Mouse (Mus musculus): ENCODE data around the gene Gm11213.

Gene Gm11213

DNA sequence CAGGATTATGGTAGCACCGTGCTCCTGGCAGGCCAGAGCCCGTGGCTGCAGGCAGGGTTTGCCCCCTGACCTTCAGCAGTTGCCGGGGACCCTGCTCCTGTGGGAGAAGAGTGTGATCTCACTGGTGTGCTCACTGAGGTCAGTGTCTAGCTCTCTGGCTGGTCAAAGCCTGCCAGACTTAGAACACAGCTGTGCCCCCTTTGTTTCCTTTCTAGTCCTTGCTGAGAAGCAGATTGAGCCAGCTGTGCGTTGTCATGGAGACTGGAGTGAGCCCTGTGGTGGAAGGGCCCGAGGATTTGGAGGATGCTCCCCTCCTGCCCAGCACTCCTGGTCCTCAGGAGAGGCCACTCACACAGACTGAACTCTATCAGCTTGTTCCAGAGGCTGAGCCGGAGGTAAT is 25.0 kb downstream of the Gm11213 start:
- peak; percentile 20 for DNase-seq (ENCODE audit: low read depth, low spot score)

DNA sequence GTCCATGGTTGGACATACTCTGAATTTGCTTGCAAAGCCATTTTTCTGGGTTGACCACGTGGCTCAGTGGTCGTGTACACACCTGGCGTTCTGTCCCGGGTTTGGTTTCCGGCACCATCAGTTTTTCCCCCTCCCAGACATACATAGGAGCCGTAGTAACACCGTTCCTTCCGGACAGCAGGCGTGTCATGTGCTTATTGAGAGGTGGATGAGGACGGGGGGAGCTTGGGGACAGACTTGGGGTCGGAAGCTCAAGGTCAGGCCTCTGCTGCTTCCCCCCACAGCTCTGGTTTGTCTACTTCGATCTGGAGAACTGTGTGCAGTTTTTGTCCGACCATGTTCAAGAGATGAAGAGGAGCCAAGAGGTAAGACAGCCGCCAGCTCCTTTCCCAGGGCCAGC is 25.4 kb downstream of the Gm11213 start:
- no peak for DNase-seq (ENCODE audit: low read depth, low spot score)

DNA sequence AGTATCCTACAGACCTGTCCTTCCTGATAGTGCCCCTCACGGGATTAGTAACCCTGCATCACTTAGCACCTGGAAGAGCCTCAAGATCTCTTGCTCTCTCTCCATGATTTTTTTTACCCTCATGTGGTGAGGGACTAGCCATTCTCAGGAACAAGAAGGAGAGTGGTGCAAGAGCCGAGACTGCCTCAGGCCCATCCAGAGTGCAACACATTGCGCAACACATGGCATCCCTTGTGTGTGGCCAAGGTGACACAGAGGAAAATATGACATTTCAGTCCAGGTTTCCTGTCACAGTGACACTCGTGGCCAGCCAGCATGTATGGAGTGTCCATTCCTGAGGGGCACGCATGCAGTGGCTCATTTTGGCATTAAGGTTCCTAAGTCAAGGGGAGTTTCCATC is 32.4 kb downstream of the Gm11213 start:
- DNase-seq (ENCODE audit: low read depth, low spot score) = no peak

DNA sequence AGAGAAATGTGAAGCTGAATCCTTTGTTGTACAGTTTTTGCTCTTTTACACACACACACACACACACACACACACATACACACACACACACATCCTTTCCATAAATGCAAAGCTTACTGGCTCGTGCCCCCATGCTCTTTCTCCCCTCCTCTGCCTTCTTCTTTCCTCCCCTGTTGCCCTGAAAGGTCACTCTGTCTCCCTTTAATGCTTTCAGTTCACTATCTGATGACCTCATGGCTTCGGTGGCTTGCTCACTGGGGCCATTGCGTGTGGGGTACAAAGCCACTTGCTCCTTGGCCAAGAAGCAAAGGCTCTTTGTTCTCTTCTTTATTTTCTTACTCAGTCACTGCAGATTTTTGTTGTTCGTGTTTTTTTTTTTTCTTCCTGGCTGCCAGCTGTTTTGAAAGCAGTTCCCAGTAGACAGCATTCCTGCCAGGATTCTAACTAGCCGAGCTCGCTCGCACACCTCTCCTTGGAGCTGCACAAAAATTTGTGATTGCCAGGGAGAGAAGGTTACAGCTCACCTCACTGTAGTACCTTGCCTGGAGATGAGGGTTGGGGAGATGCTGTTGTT is 34.8 kb downstream of the Gm11213 start:
- DNase-seq (ENCODE audit: low read depth, low spot score) = no peak

DNA sequence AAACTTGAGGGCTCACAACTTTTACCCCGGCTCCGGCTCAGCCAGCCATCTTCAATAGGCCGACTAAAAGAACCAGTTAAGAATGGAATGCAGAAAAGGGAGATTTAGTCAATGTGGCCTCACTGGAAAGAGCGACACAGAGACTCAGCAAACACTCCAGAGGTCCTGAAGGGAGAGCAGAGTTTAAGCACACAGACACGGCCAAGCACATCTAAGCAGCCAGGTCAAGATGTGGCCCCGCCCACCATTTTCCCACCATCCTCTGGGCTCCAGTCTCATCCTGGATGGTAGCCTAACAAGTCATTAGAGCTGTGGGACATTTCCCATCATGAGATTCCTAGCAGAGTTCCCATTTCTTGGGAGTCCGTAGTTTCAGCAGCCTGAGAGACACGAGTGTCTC is 35.7 kb downstream of the Gm11213 start:
- no peak for DNase-seq (ENCODE audit: low read depth, low spot score)

DNA sequence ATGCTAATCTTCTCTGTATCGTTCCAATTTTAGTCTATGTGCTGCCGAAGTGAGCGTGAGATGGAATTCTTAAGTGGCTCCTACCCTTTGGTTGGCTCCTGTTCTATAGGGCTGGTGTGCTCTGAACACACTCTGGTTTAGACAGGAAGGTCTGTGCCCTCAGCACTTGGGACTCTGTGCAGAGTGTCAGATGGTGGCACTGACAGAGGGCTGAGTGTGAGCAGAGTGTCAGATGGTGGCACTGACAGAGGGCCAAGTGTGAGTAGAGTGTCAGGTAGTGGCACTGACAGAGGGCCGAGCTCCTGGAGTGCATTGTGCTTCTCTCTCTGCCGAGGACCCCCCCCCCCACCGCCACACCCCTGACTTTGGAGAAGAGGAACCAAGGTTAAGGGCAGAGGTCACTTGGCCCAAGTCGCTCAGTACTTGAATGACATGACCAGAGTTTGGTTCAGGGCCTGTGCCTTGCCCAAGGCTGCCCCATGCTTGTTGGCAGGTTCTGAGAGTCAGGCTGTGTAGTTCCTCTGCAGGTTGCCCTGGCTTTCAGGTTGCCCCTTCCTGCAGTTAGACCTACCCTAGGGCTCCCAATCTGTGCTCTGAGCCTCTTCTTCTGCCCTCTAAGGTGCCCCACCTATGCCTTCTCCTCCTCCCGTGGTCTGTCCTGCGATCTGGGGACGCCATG is 37.2 kb downstream of the Gm11213 start:
- no peak for DNase-seq (ENCODE audit: low read depth, low spot score)

DNA sequence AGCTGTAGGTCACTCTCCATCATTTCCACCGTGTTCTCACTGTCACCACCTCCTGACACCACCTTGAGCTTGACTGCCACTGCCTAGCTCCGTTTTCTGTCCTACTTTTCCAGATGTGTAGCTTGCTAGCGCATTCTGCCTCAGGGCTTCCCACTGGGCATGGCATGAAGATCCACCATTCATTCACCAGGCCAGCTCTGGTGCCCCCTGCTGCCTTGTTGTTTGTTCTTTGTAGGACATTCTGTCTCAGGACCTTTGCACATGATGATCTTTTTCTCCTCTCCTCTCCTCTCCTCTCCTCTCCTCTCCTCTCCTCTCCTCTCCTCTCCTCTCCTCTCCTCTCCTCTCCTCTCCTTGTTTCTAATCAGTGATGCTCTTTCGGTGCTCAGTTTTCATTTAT is 42.3 kb downstream of the Gm11213 start:
- DNase-seq (ENCODE audit: low read depth, low spot score) = no peak

DNA sequence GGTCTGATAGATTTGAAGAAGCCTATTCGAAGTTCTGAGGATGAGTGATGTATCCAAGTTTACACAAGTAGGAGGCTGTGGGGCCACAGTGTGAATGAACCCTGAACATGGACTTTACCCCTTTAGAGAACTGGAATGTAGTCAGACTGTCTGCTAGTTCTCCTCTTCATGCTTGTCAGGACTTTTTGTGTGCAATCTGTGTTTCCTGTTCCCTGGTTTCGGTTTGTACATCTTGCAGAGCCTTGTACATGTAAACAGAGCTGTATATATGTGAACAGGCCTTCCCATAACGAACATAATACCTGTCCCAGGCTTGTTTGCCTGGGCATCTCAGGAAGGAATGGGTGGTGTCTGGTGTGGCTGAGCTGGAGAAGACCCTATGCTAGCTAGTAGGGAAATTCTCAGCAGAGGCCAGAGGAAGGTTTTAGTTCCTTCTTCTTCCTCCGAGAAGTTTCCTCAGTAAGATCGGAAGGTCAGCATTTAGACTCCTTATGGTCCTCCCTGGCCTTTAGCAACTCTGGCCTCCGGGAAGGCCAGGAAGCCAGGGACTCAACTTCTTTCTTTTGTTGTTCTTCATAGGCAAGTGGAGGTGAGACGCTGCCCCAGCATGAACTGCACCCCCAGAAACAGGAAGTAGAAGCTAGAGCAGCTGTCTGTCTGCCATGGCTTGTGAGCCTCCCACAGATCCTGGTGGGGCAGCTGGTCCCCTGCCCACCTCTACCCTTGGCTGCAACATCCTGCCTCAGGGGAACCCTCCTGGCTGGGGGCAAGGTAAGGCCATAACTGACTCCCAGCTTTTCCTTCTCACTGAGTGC is 43.0 kb downstream of the Gm11213 start:
- no peak for DNase-seq (ENCODE audit: low read depth, low spot score)

DNA sequence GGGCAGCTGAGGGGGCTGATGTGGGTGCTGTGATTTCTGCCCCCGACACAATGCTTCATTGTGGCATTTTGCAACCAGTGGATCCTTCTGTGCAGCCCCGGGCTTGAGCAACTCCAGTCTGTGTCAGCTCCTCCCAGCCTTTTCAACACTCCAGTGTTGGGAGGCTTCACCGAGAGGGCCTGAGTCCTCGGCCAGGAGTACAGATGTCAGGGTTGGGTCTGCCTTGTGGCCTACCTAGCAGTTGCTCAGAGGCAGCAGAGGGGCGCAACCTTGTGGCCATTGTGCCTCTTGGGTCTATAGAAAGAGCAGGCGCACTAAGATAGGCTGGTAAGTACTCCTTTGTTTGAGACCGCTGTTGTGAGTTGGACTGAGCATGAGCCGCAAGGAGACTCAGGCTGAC is 45.0 kb downstream of the Gm11213 start:
- no peak for DNase-seq (ENCODE audit: low read depth, low spot score)

DNA sequence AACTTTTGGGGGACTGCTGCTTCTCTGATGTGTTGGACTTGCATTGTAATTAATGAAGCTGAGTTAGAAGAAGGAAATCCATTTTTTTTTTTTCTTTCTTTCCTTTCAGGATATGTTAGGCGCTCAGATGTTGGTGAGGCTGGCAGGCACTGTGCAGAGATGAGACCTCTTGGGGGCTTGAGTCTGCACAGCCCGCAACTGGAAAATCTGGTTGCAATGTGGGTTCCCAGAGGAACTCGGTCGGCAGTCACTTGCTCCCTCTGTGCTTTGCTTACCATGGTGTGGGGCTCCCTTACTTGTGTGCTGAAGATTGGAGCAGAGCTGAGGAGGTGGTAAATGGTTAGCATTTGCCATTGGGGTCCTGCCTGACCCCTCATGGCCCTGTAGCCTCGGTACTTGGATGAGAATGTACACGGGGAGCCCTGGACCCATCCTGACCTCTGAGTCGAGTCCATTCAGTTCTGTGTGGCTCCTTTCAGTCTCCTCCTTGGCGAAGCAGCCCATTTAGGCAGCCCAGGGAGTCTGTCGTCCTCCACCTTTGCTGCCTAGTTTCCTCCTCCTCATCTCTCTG is 45.8 kb downstream of the Gm11213 start:
- DNase-seq (ENCODE audit: low read depth, low spot score) = no peak

DNA sequence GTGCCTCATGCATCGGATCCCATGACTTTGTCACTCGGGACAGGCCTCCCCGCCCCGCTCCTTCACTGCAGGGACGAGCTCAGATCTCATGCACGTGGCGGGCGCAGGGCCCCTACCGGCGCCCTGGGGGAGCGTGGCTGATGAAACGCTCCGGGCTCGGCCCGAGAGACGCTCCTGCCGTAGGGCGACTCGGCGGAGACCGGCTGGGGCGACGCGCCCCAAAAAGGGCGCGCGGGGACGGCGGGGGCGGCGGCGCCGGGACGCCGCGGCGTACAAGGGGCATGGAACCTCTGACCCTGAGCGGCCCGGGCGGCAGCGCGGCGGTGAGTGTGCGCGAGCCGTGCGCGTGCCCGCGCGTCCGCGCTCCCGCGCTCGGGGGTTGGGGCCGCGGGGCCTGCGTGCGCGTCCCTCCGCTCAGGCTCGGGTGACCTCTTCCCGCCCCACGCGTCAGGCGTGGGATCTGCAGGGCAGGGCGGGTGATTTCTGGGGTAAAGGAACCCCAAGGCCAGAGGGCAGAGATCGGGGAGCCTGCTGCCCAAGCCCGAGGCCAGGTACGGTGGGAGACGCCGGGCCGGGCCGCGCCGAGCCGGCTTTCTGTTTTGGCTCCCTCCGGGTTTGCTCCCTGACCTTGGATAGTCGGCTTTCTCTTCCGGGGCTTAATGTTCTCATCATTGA is 46.5 kb downstream of the Gm11213 start, which contains the start of gene Tmem268:
Gene Tmem268 (plus strand): TSS at position 375 of the 675 bp plus-strand sequence.
- DNase-seq (ENCODE audit: low read depth, low spot score) = no peak

DNA sequence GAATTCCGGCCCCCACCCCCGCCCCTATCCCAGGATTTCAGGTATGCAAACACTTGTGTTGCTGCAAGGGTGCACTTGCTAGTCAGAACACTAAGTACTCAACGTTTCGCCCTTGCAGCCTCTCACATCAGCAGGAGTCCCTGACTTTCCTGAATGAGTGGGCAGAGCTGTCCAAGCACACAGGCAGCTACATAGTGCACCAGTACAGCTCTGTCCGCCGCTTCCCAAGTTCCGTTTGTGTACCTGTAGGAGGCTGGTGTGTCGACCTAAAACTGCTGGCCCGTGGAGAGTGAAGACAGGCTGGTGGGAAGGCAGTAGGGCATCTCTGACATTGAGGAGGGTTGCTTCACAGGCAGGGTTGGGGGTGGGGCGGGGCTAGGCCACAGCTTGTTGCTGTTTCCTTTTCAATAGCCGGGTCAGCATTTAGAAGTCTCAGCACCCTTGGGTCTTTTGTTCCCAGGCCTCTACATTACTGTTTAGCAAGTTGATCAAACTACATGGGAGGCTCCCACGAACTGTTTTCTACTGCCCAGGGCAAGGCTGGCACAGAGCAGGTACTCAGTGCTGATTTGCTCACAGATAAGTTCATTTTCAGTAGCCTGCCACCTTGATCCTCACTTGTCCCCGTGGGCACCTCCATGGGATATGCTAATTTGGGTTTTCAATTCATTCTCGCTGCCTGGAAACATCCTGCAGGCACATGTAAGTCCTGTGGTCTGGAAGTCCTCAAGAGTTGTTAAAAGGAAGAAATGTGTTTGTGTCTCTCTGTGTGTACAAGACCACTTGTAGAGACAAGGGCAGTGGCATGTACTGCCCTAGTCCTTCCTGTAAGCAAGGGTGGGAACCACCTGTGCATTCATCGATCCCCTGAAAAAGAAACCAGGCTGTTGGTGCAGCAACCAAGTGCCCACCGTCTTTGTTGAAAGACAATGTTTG is 47.7 kb downstream of the Gm11213 start:
- no peak for DNase-seq (ENCODE audit: low read depth, low spot score)

DNA sequence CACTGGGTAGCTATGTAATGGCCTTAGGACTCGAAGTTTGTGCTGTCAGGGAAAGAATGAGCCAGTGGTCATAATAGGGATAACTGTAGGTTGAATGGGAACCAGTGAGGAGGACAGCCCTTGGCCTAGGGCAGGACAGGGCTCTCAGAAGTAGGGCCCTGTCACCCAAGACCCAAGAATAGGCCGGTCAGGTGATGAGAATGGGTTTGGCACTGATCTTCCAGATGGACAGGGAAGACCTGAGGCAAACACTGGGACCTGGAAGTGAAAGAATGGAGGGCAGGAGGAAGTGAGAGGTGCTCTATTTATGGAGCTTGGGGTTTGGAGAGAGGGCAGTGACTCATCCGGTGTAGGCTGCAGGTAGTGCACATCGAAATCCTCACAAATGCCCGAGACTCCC is 48.4 kb downstream of the Gm11213 start:
- DNase-seq (ENCODE audit: low read depth, low spot score) = no peak

DNA sequence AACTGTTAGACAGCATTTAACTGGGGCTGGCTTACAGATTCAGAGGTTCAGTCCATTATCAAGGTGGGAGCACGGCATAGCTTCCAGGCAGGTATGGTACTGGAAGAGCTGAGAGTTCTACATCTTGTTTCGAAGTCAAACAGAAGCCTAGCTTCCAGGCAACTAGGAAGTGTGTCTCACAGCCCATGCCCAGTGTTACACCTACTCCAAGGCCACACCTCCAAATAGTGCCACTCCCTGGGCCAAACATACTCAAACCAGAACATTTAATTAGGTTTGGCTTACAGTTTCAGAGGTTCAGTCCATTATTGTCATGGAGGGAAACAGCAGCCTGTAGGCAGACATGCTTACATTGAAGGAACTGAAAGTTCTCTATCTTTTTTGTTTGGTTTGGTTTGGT is 50.0 kb downstream of the Gm11213 start:
- no peak for DNase-seq (ENCODE audit: low read depth, low spot score)

DNA sequence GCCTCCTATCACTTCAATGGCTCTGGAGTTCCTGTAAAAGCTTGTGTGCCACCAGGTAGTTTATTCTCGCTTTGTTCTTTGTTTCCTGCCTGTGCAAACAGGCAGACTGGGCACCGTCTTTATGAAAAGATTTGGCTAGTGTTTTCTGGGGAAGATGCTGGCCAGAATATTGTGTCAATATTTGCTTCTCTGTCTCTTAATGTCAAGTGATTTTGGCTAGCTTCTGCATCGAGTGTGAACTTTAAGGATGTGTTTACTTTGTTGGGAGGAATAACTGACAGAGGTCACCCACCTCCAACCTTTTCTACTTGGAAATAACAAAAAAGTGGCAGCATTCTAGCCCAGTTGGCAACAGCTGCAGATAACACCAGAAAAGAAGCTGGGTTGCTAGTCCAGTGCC is 50.4 kb downstream of the Gm11213 start:
- no peak for DNase-seq (ENCODE audit: low read depth, low spot score)

DNA sequence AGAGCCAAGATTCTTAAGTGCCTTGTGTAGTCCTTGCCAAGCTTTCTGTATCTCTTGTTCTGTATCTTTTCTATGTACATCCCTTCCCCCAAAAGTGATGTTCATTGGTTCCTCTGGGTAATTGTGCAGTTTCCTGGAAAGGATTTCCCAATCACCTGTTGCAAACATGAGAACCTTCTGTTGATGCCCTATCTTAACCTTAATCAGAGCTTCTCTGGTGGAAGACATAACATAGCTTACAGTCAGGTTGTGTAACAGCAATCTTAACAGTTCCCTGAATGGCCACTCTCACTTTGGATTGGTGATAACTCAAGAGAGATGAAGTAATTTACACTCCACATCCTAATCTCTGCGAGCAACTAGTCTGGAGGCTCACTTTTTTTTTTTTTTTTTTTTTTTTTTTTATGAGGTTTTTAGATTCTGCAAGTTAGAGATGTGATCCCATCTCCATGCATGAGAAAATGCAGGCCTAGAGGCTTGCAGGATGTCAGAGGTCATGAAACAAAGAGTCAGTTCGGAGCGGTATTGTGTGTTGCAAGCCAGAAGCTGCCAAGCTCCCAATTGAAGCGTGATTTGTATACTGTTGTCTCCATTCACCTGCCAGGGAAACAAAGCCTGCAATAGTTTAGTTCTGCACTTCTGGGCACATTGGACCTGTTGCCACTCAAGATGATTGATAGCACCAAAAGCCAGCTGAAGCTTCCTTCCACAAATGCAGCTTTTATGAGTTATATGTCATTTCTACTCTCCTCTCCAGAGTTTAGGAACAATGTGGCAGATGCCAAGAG is 51.1 kb downstream of the Gm11213 start:
- DNase-seq (ENCODE audit: low read depth, low spot score) = no peak

DNA sequence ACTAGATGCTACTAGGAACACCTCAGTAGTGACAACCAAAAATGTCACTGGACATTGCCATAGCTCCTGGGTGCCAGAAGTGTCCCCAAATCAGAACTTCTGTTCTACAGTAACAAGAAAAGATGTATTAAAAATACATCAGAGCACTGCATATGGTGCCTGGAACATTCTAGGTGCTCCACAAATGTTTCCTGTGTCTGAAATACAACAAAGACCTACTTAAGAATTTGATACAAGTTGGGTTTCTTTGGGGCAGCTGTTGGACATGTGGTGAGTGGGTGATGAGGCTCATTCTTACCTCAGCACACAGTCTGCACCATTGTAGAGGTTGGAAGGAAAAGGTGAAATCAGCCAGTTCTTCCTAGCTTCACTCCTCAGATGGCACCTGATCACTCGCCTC is 52.2 kb downstream of the Gm11213 start:
- DNase-seq (ENCODE audit: low read depth, low spot score) = no peak

DNA sequence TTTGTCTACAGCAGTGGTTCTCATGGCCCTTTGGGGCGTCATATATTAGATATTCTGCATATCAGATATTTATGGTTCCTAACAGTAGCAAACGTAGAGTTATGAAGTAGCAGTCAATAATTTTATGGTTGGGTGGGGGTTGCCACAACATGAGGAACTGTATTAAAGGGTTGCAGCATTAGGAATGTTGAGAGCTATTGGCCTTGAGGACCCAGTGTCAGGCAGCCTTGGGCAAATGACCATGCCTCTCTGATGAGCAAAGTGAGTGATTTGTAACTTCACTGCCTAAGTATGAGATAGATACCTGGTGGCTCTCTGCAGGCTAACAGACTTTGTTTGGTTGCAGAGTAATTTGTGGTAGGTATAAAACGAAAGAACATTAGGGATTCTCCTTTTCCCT is 54.2 kb downstream of the Gm11213 start:
- DNase-seq (ENCODE audit: low read depth, low spot score) = no peak

DNA sequence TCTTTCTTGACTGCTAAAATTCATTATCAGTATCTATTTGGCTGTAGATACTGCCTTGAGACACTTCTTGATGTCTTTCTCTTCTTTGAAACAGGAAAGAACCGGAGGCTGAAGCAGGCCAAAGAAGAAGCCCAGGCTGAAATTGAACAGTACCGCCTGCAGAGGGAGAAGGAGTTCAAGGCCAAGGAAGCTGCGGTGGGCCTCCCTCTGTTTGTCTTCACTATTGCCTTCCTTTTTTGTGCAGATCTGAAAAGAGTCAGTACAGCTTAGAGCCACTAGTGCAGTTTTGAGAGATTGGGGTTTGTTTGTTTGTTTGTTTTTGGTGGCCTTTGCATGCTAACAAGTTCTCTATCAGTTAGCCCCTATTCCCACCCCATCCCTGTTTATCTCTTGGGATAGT is 56.6 kb downstream of the Gm11213 start:
- no peak for DNase-seq (ENCODE audit: low read depth, low spot score)

DNA sequence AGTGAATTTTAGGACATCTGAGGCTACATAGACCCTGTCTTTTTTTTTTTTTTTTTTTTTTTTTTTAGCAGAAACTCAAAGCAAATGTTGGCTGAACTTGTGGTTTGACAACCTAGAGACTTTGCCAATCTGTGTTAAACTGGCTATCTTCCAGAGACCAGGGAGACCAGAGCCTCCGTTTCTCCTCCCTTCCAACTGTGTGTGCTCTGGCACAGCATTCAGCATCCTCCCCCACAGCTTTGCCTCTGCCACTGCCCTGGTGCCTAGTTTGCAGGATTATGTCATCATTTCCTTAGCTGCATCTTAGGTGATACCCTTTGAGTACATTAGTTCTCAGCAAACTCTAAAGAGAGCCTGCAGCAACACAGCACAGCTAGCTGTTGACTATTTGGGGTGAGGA is 57.3 kb downstream of the Gm11213 start:
- no peak for DNase-seq (ENCODE audit: low read depth, low spot score)

Measured in brain, embryonic 18.5 days (tissue).